Mouse (Mus musculus): ENCODE results near the gene Tmem164.

DNA sequence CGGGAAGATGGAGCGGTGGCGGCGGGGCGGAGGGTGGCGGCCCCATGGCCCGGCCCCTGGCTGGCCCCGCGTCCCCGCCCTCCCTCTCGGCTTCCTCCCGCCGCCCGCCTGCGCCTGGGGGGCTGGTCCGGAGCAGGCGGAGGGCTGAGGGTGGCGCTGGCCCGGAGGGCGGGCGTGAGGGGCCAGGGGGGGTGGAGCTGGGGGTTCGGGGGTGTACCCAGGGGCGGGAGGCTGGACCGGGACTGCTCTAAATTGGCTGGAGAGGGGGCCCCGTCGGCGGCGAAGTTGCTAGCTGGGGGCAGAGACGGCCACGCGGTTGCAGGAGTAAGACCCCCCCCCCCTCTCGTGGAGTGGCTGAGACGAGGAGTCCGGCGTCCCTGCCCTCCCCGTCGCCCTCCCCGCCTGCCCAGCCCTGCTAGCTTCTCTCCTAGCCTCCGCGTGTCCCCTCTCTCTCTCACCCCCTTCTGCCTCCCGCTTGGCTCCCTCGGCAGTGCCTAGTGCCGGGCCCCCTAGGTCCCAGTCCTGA is 473 bp downstream of the Tmem164 start:
- TF ChIP-seq CTCF (IDR thresholded peaks at IDR 0.05) (no peak), POLR2A (IDR thresholded peaks at IDR 0.05; ENCODE audit: insufficient read depth, low read depth, low read length) (no peak)
